Mouse (Mus musculus): ENCODE data around the gene Htra2. TPM values are rescaled to one million over a fixed set of nuclear protein-coding genes. Genes with fewer than 3 reads are reported as not detected.

Gene Htra2
- polyA plus RNA-seq, 2 experiments = 54.3 to 80.9 TPM

GRCm38 (mm10) chr6:83080210-83080609 is 25.1 kb upstream of the Htra2 start:
- no peak for ATAC-seq (ENCODE audit: insufficient read depth)
- 81% methylated on average over 5 of the region's 5 CpGs for WGBS (ENCODE audit: insufficient replicate concordance)

GRCm38 (mm10) chr6:83078324-83078858 is 23.3 kb upstream of the Htra2 start:
- H3K9me3 ChIP-seq (ENCODE audit: control insufficient read depth, low read length) = no peaks in the 10 kb centered on the region
- DNase-seq (ENCODE audit: low read depth in 3 of 3, low spot score in 3 of 3) = peak; percentile 95
- under 1% methylated on average over 46 of the region's 46 CpGs for WGBS (ENCODE audit: insufficient replicate concordance)
- ATAC-seq (ENCODE audit: insufficient read depth) = peak; percentile 91
- H3K4me3 ChIP-seq (ENCODE audit: insufficient read depth in 1 of 2, low read depth in 2 of 2, low read length in 2 of 2) = peak overlapping the region; percentile 92 to 96
- H3K27ac ChIP-seq = peak overlapping the region; percentile 84
- peak overlapping the region; percentile 84 for H3K4me2 ChIP-seq (ENCODE audit: low read depth)
- TF ChIP-seq CTCF (IDR thresholded peaks at IDR 0.05; ENCODE audit: low read depth) (peak; percentile 72), EP300 (IDR thresholded peaks at IDR 0.05; ENCODE audit: low read depth) (no peak)
- H3K9ac ChIP-seq (replicated peaks) = peak overlapping the region; percentile 92
- H3K4me1 ChIP-seq (replicated peaks; ENCODE audit: control insufficient read depth in 2 of 2, insufficient read depth in 2 of 2, low read length in 1 of 2) = peaks cover 8% of the 10 kb centered on the region in 2 experiments
- peaks cover 6% of the 10 kb centered on the region for H3K36me3 ChIP-seq (replicated peaks; ENCODE audit: control insufficient read depth, insufficient read depth, low read depth)
- peaks cover 32% of the 10 kb centered on the region for H3K27me3 ChIP-seq (ENCODE audit: control insufficient read depth, insufficient read depth, low read length)

More at GRCm38 (mm10) chr6:83080210-83080609, 25.1 kb upstream of the Htra2 start:
- Histone ChIP-seq H3K9me3 (ENCODE audit: control insufficient read depth, low read length) (no peaks in the 10 kb centered on the region), H3K9ac (replicated peaks) (no peak overlapping the region; the same call in 1 of the 2 replicates), H3K27ac (no peak overlapping the region), H3K4me2 (ENCODE audit: low read depth) (peak overlapping the region; percentile 8; the same call in 1 of the 2 replicates), H3K27me3 (ENCODE audit: control insufficient read depth, insufficient read depth, low read length) (peaks cover 33% of the 10 kb centered on the region), H3K4me3 (ENCODE audit: insufficient read depth in 1 of 2, low read depth in 2 of 2, low read length in 2 of 2) (no peak overlapping the region), H3K4me1 (replicated peaks; ENCODE audit: control insufficient read depth in 2 of 2, insufficient read depth in 2 of 2, low read length in 1 of 2) (peaks cover 8% of the 10 kb centered on the region in 2 experiments), H3K36me3 (replicated peaks; ENCODE audit: control insufficient read depth, insufficient read depth, low read depth) (peaks cover 6% of the 10 kb centered on the region)
- TF ChIP-seq EP300 (IDR thresholded peaks at IDR 0.05; ENCODE audit: low read depth) (no peak), CTCF (IDR thresholded peaks at IDR 0.05; ENCODE audit: low read depth) (no peak)
- DNase-seq (ENCODE audit: low read depth in 3 of 3, low spot score in 3 of 3) = no peak

DNA sequence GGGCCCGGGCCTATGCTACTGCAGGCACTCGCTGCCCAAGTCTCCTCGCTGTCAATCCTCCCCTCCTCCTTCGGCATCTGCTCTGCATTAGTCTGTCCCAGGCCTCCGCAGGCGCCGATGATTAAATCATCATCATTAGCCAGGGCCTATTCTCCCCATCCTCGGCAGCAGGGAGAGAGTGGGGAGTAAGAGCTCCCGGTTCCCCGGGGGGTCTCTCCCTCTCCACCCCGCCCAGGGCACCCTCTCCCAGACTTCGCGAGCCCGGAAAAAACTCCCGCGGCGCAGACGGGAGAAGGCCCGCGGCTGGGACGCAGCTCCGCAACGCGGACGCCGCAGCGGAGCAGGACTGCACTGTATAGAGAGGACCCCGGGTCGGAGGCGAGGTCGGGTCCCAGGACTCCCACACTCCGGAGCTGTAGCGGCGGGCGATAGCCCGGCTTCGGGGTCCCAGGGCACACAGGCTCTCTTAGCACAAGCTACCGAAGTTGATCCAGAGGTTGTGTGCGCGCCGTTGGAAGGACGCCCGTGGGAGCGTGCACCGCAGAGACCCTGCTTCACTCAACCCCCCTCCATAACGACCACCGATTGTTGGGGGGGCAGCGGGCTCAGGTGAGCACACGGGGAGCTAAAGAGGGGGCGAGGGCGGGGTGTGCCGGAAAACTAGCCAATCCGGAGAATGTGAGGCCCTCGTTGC is 22.7 kb upstream of the Htra2 start, which contains the start of gene Pcgf1:
Gene Pcgf1 (plus strand): TSS at position 240 of the 694 bp plus-strand sequence.
- peaks cover 35% of the 10 kb centered on the region for H3K27me3 ChIP-seq (ENCODE audit: control insufficient read depth, insufficient read depth, low read length)
- H3K4me1 ChIP-seq (replicated peaks; ENCODE audit: control insufficient read depth in 2 of 2, insufficient read depth in 2 of 2, low read length in 1 of 2) = peaks cover 8% of the 10 kb centered on the region in 2 experiments
- ATAC-seq (ENCODE audit: insufficient read depth) = peak; percentile 27
- no peak for DNase-seq (ENCODE audit: low read depth in 3 of 3, low spot score in 3 of 3)
- peak within 1 kb of the TSS; percentile 92 to 96 for H3K4me3 ChIP-seq (ENCODE audit: insufficient read depth in 1 of 2, low read depth in 2 of 2, low read length in 2 of 2)
- H3K9ac ChIP-seq (replicated peaks) = peak within 1 kb of the TSS; percentile 92
- H3K9me3 ChIP-seq (ENCODE audit: control insufficient read depth, low read length) = no peaks in the 10 kb centered on the region
- WGBS (ENCODE audit: insufficient replicate concordance) = under 1% methylated on average over 54 of the region's 54 CpGs
- peak within 1 kb of the TSS; percentile 84 for H3K27ac ChIP-seq
- H3K4me2 ChIP-seq (ENCODE audit: low read depth) = peak within 1 kb of the TSS; percentile 84
- peaks cover 6% of the 10 kb centered on the region for H3K36me3 ChIP-seq (replicated peaks; ENCODE audit: control insufficient read depth, insufficient read depth, low read depth)
- TF ChIP-seq CTCF (IDR thresholded peaks at IDR 0.05; ENCODE audit: low read depth) (no peak), EP300 (IDR thresholded peaks at IDR 0.05; ENCODE audit: low read depth) (no peak)

- peaks cover 8% of the 10 kb centered on the region in 2 experiments for H3K4me1 ChIP-seq (replicated peaks; ENCODE audit: control insufficient read depth in 2 of 2, insufficient read depth in 2 of 2, low read length in 1 of 2)
- DNase-seq (ENCODE audit: low read depth in 3 of 3, low spot score in 3 of 3) = no peak
- no peak overlapping the region for H3K4me2 ChIP-seq (ENCODE audit: low read depth)
- peaks cover 2% of the 10 kb centered on the region; the same call in 1 of the 2 replicates for H3K36me3 ChIP-seq (replicated peaks; ENCODE audit: control insufficient read depth, insufficient read depth, low read depth)
- no peak overlapping the region for H3K4me3 ChIP-seq (ENCODE audit: insufficient read depth in 1 of 2, low read depth in 2 of 2, low read length in 2 of 2)
- H3K9ac ChIP-seq (replicated peaks) = no peak overlapping the region
- no peak for ATAC-seq (ENCODE audit: insufficient read depth)
- WGBS (ENCODE audit: insufficient replicate concordance) = 7% methylated on average over 2 of the region's 2 CpGs
- H3K27ac ChIP-seq = no peak overlapping the region
- no peaks in the 10 kb centered on the region for H3K9me3 ChIP-seq (ENCODE audit: control insufficient read depth, low read length)
- TF ChIP-seq CTCF (IDR thresholded peaks at IDR 0.05; ENCODE audit: low read depth) (peak; percentile 46; the same call in 1 of the 2 replicates), EP300 (IDR thresholded peaks at IDR 0.05; ENCODE audit: low read depth) (no peak)
- H3K27me3 ChIP-seq (ENCODE audit: control insufficient read depth, insufficient read depth, low read length) = peaks cover 63% of the 10 kb centered on the region
Measured at GRCm38 (mm10) chr6:83074979-83075378, 19.9 kb upstream of the Htra2 start.

- Histone ChIP-seq H3K4me2 (ENCODE audit: low read depth) (0 out of 2 replicates have a peak overlapping the region, but pooled peaks have one; percentile 8), H3K9me3 (ENCODE audit: control insufficient read depth, low read length) (no peaks in the 10 kb centered on the region), H3K27ac (no peak overlapping the region), H3K4me3 (ENCODE audit: insufficient read depth in 1 of 2, low read depth in 2 of 2, low read length in 2 of 2) (peak overlapping the region in 1 of 2 experiments; percentile 16; a peak in 1 of 4 replicates), H3K9ac (replicated peaks) (no peak overlapping the region), H3K36me3 (replicated peaks; ENCODE audit: control insufficient read depth, insufficient read depth, low read depth) (no peaks in the 10 kb centered on the region), H3K4me1 (replicated peaks; ENCODE audit: control insufficient read depth in 2 of 2, insufficient read depth in 2 of 2, low read length in 1 of 2) (no peaks in the 10 kb centered on the region), H3K27me3 (ENCODE audit: control insufficient read depth, insufficient read depth, low read length) (peaks cover 95% of the 10 kb centered on the region)
- ATAC-seq (ENCODE audit: insufficient read depth) = no peak
- DNase-seq (ENCODE audit: low read depth in 3 of 3, low spot score in 3 of 3) = no peak
- WGBS (ENCODE audit: insufficient replicate concordance) = 1% methylated on average over 24 of the region's 24 CpGs
- no peak for TF ChIP-seq EP300 (IDR thresholded peaks at IDR 0.05; ENCODE audit: low read depth)
- no peak for TF ChIP-seq CTCF (IDR thresholded peaks at IDR 0.05; ENCODE audit: low read depth)
Measured at GRCm38 (mm10) chr6:83071220-83071619, 16.1 kb upstream of the Htra2 start.
